Mouse (Mus musculus): Measurements from ENCODE around the gene Stk16.

Stk16 gene

DNA sequence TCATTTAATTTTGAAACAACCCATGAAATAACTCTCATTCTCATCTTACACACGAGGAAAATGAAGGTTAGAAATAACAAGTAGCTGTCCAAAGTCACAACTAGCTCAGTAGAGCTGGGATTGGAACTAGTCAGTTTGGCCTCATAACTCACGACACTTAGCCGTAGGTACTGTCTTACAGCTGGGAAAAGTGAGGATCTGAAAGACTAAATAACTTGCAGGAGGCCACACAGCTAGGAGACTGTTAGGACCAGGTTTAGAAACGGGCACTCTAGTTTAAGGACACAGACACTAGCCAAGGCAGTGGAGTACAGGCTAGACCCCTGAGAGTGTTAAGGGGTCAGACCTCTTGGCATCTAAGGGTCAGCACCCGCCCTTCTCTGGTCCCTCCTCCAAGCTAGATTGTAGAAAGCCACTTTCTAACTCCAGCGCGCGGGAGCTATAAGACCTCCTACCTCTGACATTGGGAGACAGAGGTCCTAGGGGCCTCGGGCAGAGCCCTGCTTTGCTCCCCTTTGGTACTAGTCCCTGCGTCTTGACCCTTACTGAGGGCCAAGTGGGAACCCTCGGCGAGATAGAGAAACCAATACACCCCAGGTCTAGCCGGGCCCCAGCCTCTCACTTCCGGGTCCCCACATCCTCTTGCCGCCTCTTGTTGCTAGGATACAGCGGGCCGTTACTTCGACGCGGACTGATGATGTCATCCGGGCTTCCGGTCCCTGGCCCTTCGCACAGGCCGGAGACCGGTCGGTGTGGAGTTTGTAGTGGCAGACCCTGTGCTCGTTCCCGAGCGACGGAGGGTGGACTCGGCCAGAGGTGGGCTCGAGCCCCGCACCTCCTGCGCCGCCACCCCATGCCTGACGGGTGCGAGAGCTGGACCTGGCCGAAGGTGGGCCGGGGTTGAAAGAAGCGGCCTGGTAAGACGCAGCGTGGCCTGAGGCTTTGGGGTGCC lies at the start of gene Stk16, which contains the start of gene Glb1l:
TSS of gene Stk16 (plus strand) at position 703 of the 952 bp plus-strand sequence.
TSS of gene Glb1l (minus strand) at position 678 of the 952 bp plus-strand sequence.
- DNase-seq: peak; percentile 97

GRCm38 (mm10) chr1:75168093-75168471 lies 42.6 kb upstream of the Stk16 start:
- DNase-seq: no peak

- peak; percentile 97 to 98 for DNase-seq
Observed at GRCm38 (mm10) chr1:75168472-75169464, 41.9 kb upstream of the Stk16 start, which contains the start of gene Zfand2b. TSS of gene Zfand2b (plus strand) at chr1:75168646.

GRCm38 (mm10) chr1:75179334-75180104 lies 31.1 kb upstream of the Stk16 start:
- DNase-seq: no peak

GRCm38 (mm10) chr1:75180105-75180590 lies 30.5 kb upstream of the Stk16 start, which contains the start of gene Abcb6:
TSS of gene Abcb6 (minus strand) at chr1:75180392.
- peak; percentile 88 to 92 for DNase-seq

DNA sequence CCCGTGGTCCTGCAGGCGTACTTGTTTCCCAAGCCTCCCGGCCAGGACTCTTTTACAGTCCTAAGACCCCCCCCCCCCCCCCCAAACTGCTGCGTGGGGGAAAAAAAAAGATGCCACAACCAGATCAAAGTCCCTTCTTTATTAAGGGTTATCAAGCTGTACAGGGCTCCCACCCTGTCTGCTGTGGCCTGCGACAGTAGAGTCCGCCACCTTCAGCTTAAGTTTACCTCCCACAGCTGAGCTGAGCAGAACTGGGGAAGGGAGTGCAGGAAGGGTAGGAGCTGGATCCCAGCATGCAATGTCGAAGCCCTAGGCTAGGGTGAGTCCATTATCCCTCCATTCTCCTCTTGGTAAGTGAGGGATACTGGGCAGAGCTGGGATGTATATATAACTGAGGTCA lies 29.9 kb upstream of the Stk16 start:
- no peak for DNase-seq

- DNase-seq: no peak
Observed at GRCm38 (mm10) chr1:75181377-75181870, 29.2 kb upstream of the Stk16 start.

DNA sequence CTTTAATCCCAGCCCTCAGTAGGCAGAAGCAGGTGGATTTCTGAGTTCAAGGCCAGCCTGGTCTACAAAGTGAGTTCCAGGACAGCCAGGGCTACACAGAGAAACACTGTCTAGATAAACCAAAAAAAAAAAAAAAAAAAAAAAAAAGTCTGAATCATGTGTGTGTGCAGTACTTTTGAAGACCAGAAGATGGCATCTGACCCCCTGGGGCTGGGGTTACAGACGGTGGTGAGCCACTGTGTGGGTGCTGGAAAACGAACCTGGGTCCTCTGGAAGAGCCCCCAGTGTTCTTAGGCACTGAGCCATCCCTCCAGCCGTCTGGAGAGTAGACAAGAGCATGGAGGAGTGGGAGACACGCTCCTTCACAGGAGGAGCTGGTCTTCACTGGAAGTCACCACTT lies 28.5 kb upstream of the Stk16 start:
- no peak for DNase-seq

DNA sequence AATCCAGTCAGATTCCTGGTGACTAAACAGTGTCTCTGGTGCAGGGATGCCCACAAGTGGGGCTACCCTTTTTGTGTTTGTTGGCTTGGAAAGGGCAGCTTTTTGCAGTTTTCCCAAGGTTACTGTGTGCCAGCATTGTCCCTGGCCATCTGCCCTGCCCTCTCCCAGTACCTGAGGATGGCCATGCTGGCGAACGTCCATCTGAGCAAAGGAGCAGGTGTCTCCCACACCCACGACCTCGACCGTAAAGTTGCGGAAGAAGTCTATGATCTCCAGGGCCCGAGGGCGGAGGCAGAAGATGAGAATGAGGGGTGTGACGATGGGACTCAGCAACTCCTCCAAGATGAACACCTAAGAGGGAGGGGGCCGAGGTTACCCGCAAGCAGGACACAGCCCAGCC lies 25.1 kb upstream of the Stk16 start:
- DNase-seq: no peak

DNA sequence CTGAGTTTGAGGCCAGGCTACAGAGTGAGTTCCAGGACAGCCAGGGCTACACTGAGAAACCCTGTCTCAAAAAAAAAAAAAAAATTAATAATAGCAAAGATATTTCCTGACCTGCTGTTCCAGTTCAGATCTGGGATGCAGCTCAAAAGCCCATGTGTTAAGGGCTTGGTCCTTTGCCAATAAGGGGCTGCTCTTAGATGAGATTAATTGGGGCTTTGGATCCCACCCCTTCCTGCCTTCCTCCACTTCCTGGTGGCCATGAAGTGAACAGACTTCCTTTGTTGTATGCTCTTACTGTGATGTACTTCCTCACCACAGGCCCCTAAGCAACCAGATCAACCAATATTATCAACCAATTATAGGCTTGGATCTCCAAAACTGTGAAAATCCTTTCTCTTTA lies 23.5 kb upstream of the Stk16 start:
- DNase-seq: no peak

- DNase-seq: peak in 1 of 2 experiments; percentile 32
Observed at GRCm38 (mm10) chr1:75187914-75188483, 22.6 kb upstream of the Stk16 start.

DNA sequence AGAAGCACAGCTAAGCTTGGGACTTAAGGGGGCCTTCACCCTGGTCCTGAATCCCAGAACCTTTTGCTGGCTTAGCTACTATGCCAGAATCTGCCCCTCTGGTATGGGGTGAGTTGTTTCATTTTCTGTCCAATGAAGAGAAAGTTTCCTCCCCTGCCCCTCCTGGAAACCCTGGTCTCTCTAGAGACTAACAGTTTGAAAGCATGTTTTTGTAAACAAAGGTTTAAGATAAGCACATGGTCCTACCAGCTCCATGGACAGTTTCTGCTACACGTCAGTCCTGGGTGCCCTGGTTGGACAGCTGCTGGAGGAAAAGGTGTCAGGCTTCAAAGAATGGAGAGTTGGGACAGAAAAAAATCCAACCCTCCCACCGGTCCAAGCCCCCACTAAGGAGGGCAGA lies 20.1 kb upstream of the Stk16 start:
- no peak for DNase-seq

DNA sequence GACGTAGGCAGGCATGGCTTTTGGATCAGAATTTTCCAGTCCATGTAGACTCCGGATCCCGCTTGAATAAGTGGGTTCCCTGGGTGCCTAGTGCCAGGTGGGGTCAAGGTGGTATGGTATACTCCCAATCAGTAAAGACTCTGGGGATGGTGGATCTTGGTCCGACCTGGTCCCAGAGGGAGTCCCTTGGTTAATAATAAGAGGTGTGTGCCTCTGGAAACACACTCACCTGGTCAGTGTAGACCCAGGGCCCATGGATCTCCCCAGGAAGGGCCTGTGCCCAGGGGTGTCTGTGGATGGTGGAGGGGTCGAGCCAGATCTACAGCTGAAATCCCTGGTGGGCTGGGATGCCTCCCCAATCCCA lies 19.4 kb upstream of the Stk16 start:
- no peak for DNase-seq

DNA sequence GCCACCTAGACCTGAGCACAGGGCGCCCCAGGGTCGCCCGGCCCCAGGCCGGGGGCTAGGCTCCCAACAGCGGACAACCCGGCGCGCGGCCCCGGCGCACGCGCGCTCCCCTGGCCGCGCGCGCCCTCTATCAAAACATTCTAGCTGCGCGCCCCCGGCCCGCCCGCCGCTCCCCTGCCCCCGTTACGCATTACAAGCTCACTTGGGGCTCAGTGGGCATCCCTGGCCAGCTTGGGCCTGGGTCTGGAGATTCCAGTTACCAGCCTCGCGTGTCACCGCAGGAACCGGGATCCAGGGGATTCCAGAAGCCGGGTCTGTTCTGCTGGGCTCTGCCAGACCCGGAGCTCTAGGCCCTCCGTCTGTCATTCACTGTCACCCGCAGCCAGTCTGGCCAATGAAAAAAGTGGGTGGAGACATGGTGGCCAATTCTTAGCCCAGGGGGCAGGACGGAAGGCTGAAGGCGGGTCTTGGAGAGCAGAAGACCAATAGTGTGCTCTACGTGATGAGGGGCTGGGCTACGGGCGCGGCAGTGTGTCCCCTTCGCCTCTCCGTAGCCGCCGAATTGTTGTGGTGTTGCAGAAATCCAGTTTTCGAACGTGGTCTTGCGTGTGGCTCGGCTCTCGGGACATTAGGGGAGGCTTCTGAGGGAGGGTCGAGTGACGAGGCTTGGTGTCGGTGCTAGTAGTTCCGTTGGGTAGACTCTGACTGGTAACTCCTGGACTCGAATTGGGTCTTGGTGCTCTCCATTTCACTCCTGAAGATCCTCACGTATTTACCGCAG lies 18.8 kb upstream of the Stk16 start, which contains the start of the genes Ankzf1 and Atg9a:
TSS of gene Ankzf1 (plus strand) at position 530 of the 781 bp plus-strand sequence.
TSS of gene Atg9a (minus strand) at position 575 of the 781 bp plus-strand sequence.
- peak; percentile 95 to 98 for DNase-seq

- peak; percentile 57 to 61 for DNase-seq
Observed at GRCm38 (mm10) chr1:75192452-75192851, 18.2 kb upstream of the Stk16 start.

GRCm38 (mm10) chr1:75201236-75201635 lies 9.4 kb upstream of the Stk16 start:
- DNase-seq: no peak

GRCm38 (mm10) chr1:75208967-75209678 lies 1.5 kb upstream of the Stk16 start:
- peak; percentile 65 to 66 for DNase-seq

- DNase-seq: no peak
Observed at GRCm38 (mm10) chr1:75211141-75211708, 587 bp downstream of the Stk16 start.

DNA sequence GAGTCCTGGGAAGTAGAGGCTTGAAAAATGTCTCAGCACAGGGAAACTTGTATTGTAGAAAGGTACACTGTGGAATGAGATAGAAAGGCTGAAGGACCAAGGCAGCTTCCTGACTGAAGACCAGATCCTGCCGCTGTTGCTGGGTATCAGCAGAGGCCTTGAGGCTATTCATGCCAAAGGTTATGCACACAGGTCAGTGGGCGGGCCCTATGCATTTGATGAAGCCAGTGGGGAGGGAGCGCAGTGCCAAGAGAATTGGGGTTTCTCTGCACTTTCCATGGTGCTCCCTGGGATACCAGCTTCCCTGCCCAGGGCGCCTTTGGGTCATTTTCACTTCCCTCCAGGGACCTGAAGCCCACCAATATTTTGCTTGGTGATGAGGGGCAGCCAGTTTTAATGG lies 1.9 kb downstream of the Stk16 start:
- no peak for DNase-seq

All from lung, postnatal 4 days (tissue).